Mouse (Mus musculus): ENCODE measurements around the gene Pla2g4d. TPM values are rescaled to one million over a fixed set of nuclear protein-coding genes. Genes with fewer than 3 reads are reported as not detected.

Gene Pla2g4d
- polyA plus RNA-seq (2016; fragmentation: Nextera tagmentation; extraction: Ambion mirVana): not detected in 2 replicates

DNA sequence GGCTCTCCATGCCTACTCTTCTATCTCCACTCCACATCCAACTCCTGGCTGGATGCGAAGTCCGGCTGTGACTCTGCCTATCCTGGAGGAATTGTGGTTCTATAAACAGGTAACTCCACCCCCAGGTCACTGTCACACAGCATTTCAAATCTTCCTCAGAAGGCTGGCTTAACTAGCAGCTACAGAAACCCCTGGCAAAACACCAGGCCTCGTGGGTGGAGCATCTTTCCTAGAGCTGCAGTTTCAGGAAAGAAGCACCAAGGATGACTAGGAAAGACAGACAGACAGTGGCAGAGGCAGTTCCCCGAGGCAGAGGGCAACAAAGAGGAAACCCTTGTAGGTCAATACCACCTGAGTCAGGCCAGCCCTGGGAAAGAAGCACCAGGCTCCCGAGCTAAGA lies at the start of gene Pla2g4d:
Gene Pla2g4d (minus strand): TSS at position 203 of the 400 bp plus-strand sequence.
- Histone ChIP-seq H3K27ac (ENCODE audit: poor library complexity, severe bottlenecking) (no peak within 1 kb of the TSS), H3K9ac (no peak within 1 kb of the TSS), H3K9me3 (replicated peaks) (no peaks in the 10 kb centered on the region), H3K4me2 (no peak within 1 kb of the TSS), H3K4me1 (replicated peaks) (no peaks in the 10 kb centered on the region), H3K27me3 (replicated peaks) (no peaks in the 10 kb centered on the region), H3K36me3 (no peaks in the 10 kb centered on the region), H3K4me3 (no peak within 1 kb of the TSS)
- 74% methylated on average over 5 of the region's 5 CpGs for WGBS
- no peak for ATAC-seq (ENCODE audit: insufficient number of reproducible peaks, low FRiP score)

DNA sequence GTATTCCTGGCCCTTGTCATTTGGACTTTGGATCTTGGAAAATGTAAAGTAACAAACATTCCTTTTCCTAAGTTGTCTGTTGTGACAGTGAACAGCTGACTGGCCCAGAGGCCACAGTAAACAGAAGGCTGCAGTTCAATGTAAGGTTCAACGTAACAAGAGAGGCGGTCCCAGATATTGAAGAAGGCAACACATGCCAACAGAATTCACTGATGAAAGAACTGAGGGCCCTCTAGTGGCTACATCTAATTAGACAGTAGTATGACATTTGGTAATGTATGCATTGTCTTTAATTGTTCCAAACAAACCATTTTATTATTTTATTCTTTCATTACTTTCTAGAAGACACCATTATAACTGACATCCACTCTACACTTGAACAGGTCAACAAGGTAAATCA lies 48.9 kb upstream of the Pla2g4d start:
- Histone ChIP-seq H3K9me3 (replicated peaks) (no peaks in the 10 kb centered on the region), H3K4me2 (no peak overlapping the region), H3K27me3 (replicated peaks) (no peaks in the 10 kb centered on the region), H3K36me3 (peaks cover 85% of the 10 kb centered on the region), H3K9ac (no peak overlapping the region), H3K27ac (ENCODE audit: poor library complexity, severe bottlenecking) (no peak overlapping the region), H3K4me1 (replicated peaks) (no peaks in the 10 kb centered on the region), H3K4me3 (no peak overlapping the region)
- no peak for ATAC-seq (ENCODE audit: insufficient number of reproducible peaks, low FRiP score)
- 79% methylated on average over 2 of the region's 2 CpGs for WGBS

DNA sequence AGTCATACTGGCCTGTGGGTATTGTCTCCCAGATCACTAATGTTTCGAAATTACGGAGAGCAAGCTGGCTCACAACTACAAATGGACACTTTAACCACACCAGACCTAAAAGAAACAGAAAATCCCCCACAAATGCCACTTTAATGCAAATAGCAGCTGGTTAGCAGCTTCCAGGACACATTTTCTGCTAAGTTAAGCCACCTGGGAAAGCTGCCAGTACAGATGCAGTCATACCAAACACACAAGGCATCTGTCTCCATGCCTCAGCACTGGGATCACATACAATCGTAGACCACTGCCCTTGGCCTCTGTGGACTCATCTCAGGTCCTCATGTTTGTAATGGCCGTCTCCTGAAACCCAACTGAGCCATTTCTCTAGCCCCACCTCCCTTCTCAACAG lies 42.6 kb upstream of the Pla2g4d start:
- ATAC-seq (ENCODE audit: insufficient number of reproducible peaks, low FRiP score): no peak
- 89% methylated on average over 4 of the region's 4 CpGs for WGBS

DNA sequence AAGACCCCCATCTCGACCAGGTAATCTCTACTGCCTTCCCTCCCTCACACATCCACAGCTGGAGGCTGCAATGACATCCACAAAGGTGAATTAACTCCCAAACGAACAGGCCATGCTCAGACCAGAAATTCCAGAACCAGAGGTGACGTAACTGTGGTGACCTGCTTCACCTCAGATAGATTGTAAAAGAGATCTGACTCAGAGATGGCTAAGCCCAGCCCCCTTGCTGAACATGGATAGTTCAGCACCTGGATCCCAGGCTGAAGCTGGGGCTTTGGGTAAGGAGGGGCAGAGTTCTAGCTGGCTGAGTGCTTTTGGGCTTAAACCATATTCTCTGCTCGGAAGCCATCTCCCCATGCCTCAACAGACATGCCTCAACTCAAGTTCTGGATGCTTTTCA lies 26.1 kb upstream of the Pla2g4d start:
- Histone ChIP-seq H3K27me3 (replicated peaks) (no peaks in the 10 kb centered on the region), H3K36me3 (peaks cover 45% of the 10 kb centered on the region), H3K9ac (no peak overlapping the region), H3K4me2 (no peak overlapping the region), H3K9me3 (replicated peaks) (no peaks in the 10 kb centered on the region), H3K4me3 (no peak overlapping the region), H3K4me1 (replicated peaks) (peaks cover 6% of the 10 kb centered on the region; the same call in 1 of the 2 replicates), H3K27ac (ENCODE audit: poor library complexity, severe bottlenecking) (no peak overlapping the region)
- ATAC-seq (ENCODE audit: insufficient number of reproducible peaks, low FRiP score): no peak
- WGBS: 70% methylated on average over 4 of the region's 4 CpGs

More for the DNA sequence above, 42.6 kb upstream of the Pla2g4d start:
- H3K9ac ChIP-seq: no peak overlapping the region
- no peak overlapping the region for H3K27ac ChIP-seq (ENCODE audit: poor library complexity, severe bottlenecking)
- no peaks in the 10 kb centered on the region for H3K27me3 ChIP-seq (replicated peaks)
- H3K9me3 ChIP-seq (replicated peaks): no peaks in the 10 kb centered on the region
- no peaks in the 10 kb centered on the region for H3K4me1 ChIP-seq (replicated peaks)
- H3K4me3 ChIP-seq: no peak overlapping the region
- H3K4me2 ChIP-seq: no peak overlapping the region
- H3K36me3 ChIP-seq: peaks cover 82% of the 10 kb centered on the region

DNA sequence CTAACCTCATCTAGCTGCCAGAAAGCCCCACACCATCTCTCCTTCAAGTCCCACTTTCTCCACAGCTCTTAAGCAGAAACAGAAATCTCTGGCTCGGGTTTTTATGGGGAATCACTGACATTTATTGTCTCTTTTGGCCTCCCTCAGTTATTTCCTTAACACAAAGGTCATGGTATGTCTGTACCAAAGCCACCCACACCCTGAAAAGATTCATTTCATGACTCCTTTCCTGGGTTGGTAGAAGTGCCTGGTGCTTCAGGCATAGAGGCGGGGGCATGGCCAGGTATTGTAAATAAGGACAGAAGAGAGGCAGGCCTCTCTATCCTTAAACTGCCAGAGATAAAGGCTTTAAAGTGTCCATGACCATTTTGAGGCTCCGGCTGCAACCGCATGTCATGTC lies 25.5 kb upstream of the Pla2g4d start:
- no peaks in the 10 kb centered on the region for H3K9me3 ChIP-seq (replicated peaks)
- WGBS: 77% methylated on average over 4 of the region's 4 CpGs
- no peak overlapping the region for H3K27ac ChIP-seq (ENCODE audit: poor library complexity, severe bottlenecking)
- H3K9ac ChIP-seq: no peak overlapping the region
- ATAC-seq (ENCODE audit: insufficient number of reproducible peaks, low FRiP score): no peak
- no peak overlapping the region for H3K4me3 ChIP-seq
- peaks cover 6% of the 10 kb centered on the region; the same call in 1 of the 2 replicates for H3K4me1 ChIP-seq (replicated peaks)
- peaks cover 41% of the 10 kb centered on the region for H3K36me3 ChIP-seq
- no peak overlapping the region for H3K4me2 ChIP-seq
- H3K27me3 ChIP-seq (replicated peaks): no peaks in the 10 kb centered on the region

DNA sequence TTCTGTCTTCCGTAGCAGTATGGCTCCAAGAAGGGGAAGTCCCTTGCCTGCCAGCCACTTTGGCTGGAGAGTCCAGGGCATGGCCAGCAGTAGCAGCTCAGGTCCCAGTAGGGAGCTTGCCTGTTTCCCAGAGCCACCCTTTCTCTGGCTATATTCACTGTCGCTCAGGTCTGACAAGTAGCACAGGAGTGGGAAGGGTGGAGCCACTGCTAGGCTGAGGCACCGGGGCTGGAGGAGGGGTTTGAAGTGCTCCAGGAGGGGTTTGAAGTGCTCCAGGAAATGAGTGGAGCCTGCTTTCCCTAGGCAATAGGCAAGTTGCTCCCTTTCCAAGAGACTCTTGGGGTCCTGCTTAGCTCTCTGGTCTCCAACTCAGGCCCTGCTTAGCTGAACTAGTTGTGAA lies 25.0 kb upstream of the Pla2g4d start, which contains the start of gene Pla2g4f:
Gene Pla2g4f (minus strand): TSS at position 190 of the 400 bp plus-strand sequence.
- no peak within 1 kb of the TSS for H3K9ac ChIP-seq
- no peak within 1 kb of the TSS for H3K27ac ChIP-seq (ENCODE audit: poor library complexity, severe bottlenecking)
- no peak within 1 kb of the TSS for H3K4me3 ChIP-seq
- peaks cover 36% of the 10 kb centered on the region for H3K36me3 ChIP-seq
- no peak within 1 kb of the TSS for H3K4me2 ChIP-seq
- H3K4me1 ChIP-seq (replicated peaks): peaks cover 6% of the 10 kb centered on the region; the same call in 1 of the 2 replicates
- ATAC-seq (ENCODE audit: insufficient number of reproducible peaks, low FRiP score): no peak
- WGBS: 43% methylated on average over 3 of the region's 3 CpGs
- H3K9me3 ChIP-seq (replicated peaks): no peaks in the 10 kb centered on the region
- H3K27me3 ChIP-seq (replicated peaks): no peaks in the 10 kb centered on the region

DNA sequence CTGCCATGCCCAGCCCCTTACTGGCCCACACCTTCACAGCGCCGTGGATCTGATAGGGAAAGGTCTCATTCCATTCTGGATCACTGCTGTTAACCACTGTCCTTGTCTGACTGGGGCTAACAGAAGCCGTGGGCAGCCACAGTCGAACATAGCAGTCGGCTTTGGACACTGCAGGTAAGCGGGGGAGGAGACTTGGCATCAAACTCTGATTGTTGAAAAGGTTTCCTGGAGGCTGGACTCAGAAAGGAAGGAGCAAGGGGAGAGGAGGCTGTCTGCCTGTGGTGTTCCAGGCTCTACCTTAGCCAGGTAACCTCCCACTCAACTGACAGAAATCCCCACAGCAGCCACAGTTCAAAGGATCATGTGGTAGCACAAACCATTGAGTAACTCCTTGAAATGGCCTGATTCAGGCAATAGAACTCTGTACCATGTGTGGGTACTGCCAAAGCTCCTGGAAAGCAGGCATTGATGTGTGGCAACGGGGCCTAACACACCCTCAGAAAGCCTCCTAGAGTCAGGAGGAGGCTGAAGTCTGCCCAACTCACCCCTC lies 23.4 kb upstream of the Pla2g4d start:
- 82% methylated on average over 7 of the region's 7 CpGs for WGBS
- H3K4me3 ChIP-seq: no peak overlapping the region
- H3K27me3 ChIP-seq (replicated peaks): no peaks in the 10 kb centered on the region
- no peak overlapping the region for H3K27ac ChIP-seq (ENCODE audit: poor library complexity, severe bottlenecking)
- H3K4me2 ChIP-seq: no peak overlapping the region
- ATAC-seq (ENCODE audit: insufficient number of reproducible peaks, low FRiP score): no peak
- peaks cover 20% of the 10 kb centered on the region for H3K36me3 ChIP-seq
- H3K9ac ChIP-seq: no peak overlapping the region
- peaks cover 6% of the 10 kb centered on the region; the same call in 1 of the 2 replicates for H3K4me1 ChIP-seq (replicated peaks)
- H3K9me3 ChIP-seq (replicated peaks): no peaks in the 10 kb centered on the region

DNA sequence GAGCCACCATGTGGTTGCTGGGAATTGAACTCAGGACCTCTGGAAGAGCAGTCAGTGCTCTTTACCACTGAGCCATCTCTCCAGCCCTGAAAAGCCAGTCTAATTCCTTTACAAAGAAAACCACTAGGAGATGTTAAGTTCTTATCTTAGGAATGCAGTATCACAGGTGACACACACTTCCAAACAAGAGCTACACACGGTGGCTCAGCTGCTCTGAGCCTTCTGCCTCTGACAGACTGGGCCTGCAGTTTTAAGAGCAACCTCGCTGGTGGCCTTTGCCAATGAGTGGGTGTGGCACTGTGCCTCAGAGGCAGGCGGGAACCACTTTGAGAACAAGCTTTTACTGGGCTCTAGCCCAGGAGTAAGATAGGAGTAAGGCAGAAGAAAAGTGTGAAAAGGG lies 15.1 kb upstream of the Pla2g4d start:
- Histone ChIP-seq H3K4me3 (no peak overlapping the region), H3K27me3 (replicated peaks) (0 out of 2 replicates have a peak, but pooled peaks cover 2% of the 10 kb centered on the region), H3K4me1 (replicated peaks) (peaks cover 4% of the 10 kb centered on the region), H3K27ac (ENCODE audit: poor library complexity, severe bottlenecking) (no peak overlapping the region), H3K36me3 (no peaks in the 10 kb centered on the region), H3K9me3 (replicated peaks) (peaks cover 7% of the 10 kb centered on the region; the same call in 1 of the 2 replicates), H3K9ac (no peak overlapping the region), H3K4me2 (no peak overlapping the region)
- no peak for ATAC-seq (ENCODE audit: insufficient number of reproducible peaks, low FRiP score)
- 12% methylated on average over 3 of the region's 3 CpGs for WGBS

DNA sequence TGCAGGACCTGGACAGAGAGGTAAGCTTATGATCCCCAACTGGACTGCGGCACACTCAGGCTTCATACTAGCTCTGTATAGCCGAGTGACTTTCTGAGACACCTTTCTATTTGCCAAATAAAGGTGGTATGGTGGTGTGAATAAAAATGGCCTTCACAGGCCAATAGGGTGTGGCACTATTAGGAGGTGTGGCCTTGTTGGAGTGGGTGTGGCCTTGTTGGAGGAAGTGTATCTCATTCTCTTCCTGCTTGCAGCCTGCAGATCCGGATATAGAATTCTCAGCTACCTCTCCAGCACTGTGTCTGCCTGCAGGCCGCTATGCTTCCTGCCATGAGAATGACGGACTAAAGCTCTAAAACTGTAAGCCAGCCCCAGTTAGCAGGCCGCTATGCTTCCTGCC lies 12.1 kb upstream of the Pla2g4d start:
- Histone ChIP-seq H3K4me3 (no peak overlapping the region), H3K9ac (no peak overlapping the region), H3K4me1 (replicated peaks) (peaks cover 4% of the 10 kb centered on the region), H3K9me3 (replicated peaks) (peaks cover 7% of the 10 kb centered on the region; the same call in 1 of the 2 replicates), H3K4me2 (no peak overlapping the region), H3K27me3 (replicated peaks) (0 out of 2 replicates have a peak, but pooled peaks cover 2% of the 10 kb centered on the region), H3K36me3 (no peaks in the 10 kb centered on the region), H3K27ac (ENCODE audit: poor library complexity, severe bottlenecking) (no peak overlapping the region)
- ATAC-seq (ENCODE audit: insufficient number of reproducible peaks, low FRiP score): no peak
- 90% methylated on average over 6 of the region's 6 CpGs for WGBS

DNA sequence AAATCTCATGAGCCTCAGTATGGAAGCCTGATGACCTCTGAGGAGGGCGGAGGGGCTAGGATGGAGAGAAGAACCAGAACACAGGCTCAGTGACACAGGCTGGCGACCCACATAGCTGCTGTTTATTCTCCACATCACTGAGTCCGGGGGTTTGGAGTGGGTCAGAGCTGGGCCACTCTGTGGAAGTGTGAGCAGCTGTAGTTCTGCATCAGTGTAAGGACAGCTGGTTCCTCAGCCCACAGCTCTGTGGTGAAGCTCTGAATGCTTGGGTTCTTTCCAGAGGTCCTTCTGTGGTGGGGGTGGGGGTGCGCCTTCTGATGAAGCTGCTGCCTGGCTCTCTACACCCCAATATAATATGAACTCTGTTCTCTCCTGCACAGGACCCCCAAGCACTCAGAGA lies 10.9 kb upstream of the Pla2g4d start:
- no peaks in the 10 kb centered on the region for H3K36me3 ChIP-seq
- H3K27me3 ChIP-seq (replicated peaks): 0 out of 2 replicates have a peak, but pooled peaks cover under 1% of the 10 kb centered on the region
- no peak overlapping the region for H3K27ac ChIP-seq (ENCODE audit: poor library complexity, severe bottlenecking)
- ATAC-seq (ENCODE audit: insufficient number of reproducible peaks, low FRiP score): no peak
- peaks cover 4% of the 10 kb centered on the region for H3K4me1 ChIP-seq (replicated peaks)
- 73% methylated on average over 4 of the region's 4 CpGs for WGBS
- no peak overlapping the region for H3K4me2 ChIP-seq
- no peak overlapping the region for H3K9ac ChIP-seq
- H3K4me3 ChIP-seq: no peak overlapping the region
- H3K9me3 ChIP-seq (replicated peaks): peaks cover 7% of the 10 kb centered on the region; the same call in 1 of the 2 replicates

DNA sequence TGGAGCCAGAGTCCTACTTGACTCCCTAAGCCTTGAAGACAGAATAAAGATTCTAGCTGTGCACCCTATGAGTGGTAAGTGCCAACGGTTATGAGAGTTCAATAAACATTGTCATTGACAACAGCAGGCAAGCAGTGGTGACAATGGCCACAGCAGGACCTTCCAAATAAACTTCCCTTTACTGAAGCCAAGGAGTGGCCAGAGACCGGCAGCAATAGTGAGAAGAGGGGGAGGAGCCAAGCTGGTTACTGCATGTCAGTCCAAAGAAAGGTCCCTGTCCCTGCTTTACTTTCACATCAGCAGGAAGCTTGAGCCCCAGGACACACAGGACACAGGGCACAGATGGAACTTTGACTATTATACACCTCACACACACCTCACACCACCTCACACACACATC lies 7.2 kb upstream of the Pla2g4d start:
- no peak for ATAC-seq (ENCODE audit: insufficient number of reproducible peaks, low FRiP score)
- Histone ChIP-seq H3K9me3 (replicated peaks) (peaks cover 1% of the 10 kb centered on the region; the same call in 1 of the 2 replicates), H3K4me1 (replicated peaks) (no peaks in the 10 kb centered on the region), H3K27ac (ENCODE audit: poor library complexity, severe bottlenecking) (no peak overlapping the region), H3K9ac (no peak overlapping the region), H3K27me3 (replicated peaks) (no peaks in the 10 kb centered on the region), H3K36me3 (no peaks in the 10 kb centered on the region), H3K4me2 (no peak overlapping the region), H3K4me3 (no peak overlapping the region)
- 25% methylated on average over 2 of the region's 2 CpGs for WGBS

Data from heart, embryonic 12.5 days (tissue).